Mouse (Mus musculus): ENCODE measurements around the gene Olfr1042. TPM values are rescaled to one million over a fixed set of nuclear protein-coding genes. Genes with fewer than 3 reads are reported as not detected.
"Not testable (repeated sequence)": the region's sequence is repeated elsewhere in the genome, so short reads cannot be mapped to it uniquely, and the experiment has no call there.

Olfr1042 gene
- total RNA-seq (2021), result not detected

GRCm38 (mm10) chr2:86161738-86162137, at the start of gene Olfr1042:
TSS of gene Olfr1042 (minus strand) at chr2:86161838.
- DNase-seq (ENCODE audit: low spot score in 2 of 2), result no peak
- intact Hi-C loops (cut with DNase I), result no loop called here

GRCm38 (mm10) chr2:86202909-86203308, 41.3 kb upstream of the Olfr1042 start, which contains the start of gene Olfr1045:
TSS of gene Olfr1045 (minus strand) at chr2:86203009.
- DNase-seq (ENCODE audit: low spot score in 2 of 2), result no peak

GRCm38 (mm10) chr2:86195863-86196262, 34.2 kb upstream of the Olfr1042 start:
- DNase-seq (ENCODE audit: low spot score in 2 of 2), result no peak
- intact Hi-C loops (cut with DNase I), result no loop called here

More at GRCm38 (mm10) chr2:86202909-86203308, 41.3 kb upstream of the Olfr1042 start, which contains the start of gene Olfr1045:
- intact Hi-C loops (cut with DNase I), result no loop called here

- DNase-seq (ENCODE audit: low spot score in 2 of 2), result no peak
- intact Hi-C loops (cut with DNase I), result no loop called here
These were observed 23.9 kb upstream of the Olfr1042 start, which contains the start of gene Olfr52 for GRCm38 (mm10) chr2:86185583-86185982. TSS of gene Olfr52 (minus strand) at chr2:86185683.

- DNase-seq (ENCODE audit: low spot score in 2 of 2), result no peak
- intact Hi-C loops (cut with DNase I), result no loop called here
These were observed 18.3 kb upstream of the Olfr1042 start for GRCm38 (mm10) chr2:86179950-86180349.

GRCm38 (mm10) chr2:86177720-86178119, 16.1 kb upstream of the Olfr1042 start, which contains the start of gene Olfr1044:
TSS of gene Olfr1044 (minus strand) at chr2:86177820.
- intact Hi-C loops (cut with DNase I), result no loop called here
- no peak for DNase-seq (ENCODE audit: low spot score in 2 of 2)

- intact Hi-C loops (cut with DNase I); DNase-seq (ENCODE audit: low spot score in 2 of 2): not testable (repeated sequence)
These were observed 13.8 kb upstream of the Olfr1042 start for GRCm38 (mm10) chr2:86175422-86175821.

- no peak for DNase-seq (ENCODE audit: low spot score in 2 of 2)
- intact Hi-C loops (cut with DNase I), result no loop called here
These were observed 5.8 kb upstream of the Olfr1042 start, which contains the start of gene Olfr1043 for GRCm38 (mm10) chr2:86167422-86167821. TSS of gene Olfr1043 (minus strand) at chr2:86167522.

GRCm38 (mm10) chr2:86146632-86147031, 15.0 kb downstream of the Olfr1042 start, which contains the start of gene Olfr1040:
TSS of gene Olfr1040 (minus strand) at chr2:86146732.
- intact Hi-C loops (cut with DNase I), result no loop called here
- no peak for DNase-seq (ENCODE audit: low spot score in 2 of 2)

GRCm38 (mm10) chr2:86135828-86136227, 25.8 kb downstream of the Olfr1042 start, which contains the start of gene Olfr1039:
TSS of gene Olfr1039 (minus strand) at chr2:86135928.
- intact Hi-C loops (cut with DNase I), result no loop called here
- no peak for DNase-seq (ENCODE audit: low spot score in 2 of 2)

Other genes starting within 250 kb of the Olfr1042 start
- gene Olfr1025-ps1, start 246.6 kb downstream of the Olfr1042 start, total RNA-seq (2021), result not detected
- gene Olfr1026, start 240.3 kb downstream of the Olfr1042 start, total RNA-seq (2021), result not detected
- not detected for gene Olfr1028, start 211.4 kb downstream of the Olfr1042 start, total RNA-seq (2021)
- gene Olfr1029, start 187.9 kb downstream of the Olfr1042 start, total RNA-seq (2021), result not detected
- not detected for gene Olfr1030, start 182.6 kb downstream of the Olfr1042 start, total RNA-seq (2021)
- gene Olfr1031, start 171.5 kb downstream of the Olfr1042 start, total RNA-seq (2021), result not detected
- gene Olfr1032, start 156.3 kb downstream of the Olfr1042 start, total RNA-seq (2021), result not detected
- not detected for gene Olfr1033, start 141.2 kb downstream of the Olfr1042 start, total RNA-seq (2021)
- not detected for gene Olfr1034, start 116.0 kb downstream of the Olfr1042 start, total RNA-seq (2021)
- gene Olfr1036, start 87.8 kb downstream of the Olfr1042 start, total RNA-seq (2021), result not detected
- gene Olfr1037, start 74.5 kb downstream of the Olfr1042 start, total RNA-seq (2021), result not detected
- gene Olfr1039, start 25.9 kb downstream of the Olfr1042 start, total RNA-seq (2021), result not detected
- gene Olfr1040, start 15.1 kb downstream of the Olfr1042 start, total RNA-seq (2021), result not detected
- not detected for gene Olfr1043, start 5.7 kb upstream of the Olfr1042 start, total RNA-seq (2021)
- gene Olfr1044, start 16.0 kb upstream of the Olfr1042 start, total RNA-seq (2021), result not detected
- not detected for gene Olfr52, start 23.8 kb upstream of the Olfr1042 start, total RNA-seq (2021)
- gene Olfr1045, start 41.2 kb upstream of the Olfr1042 start, total RNA-seq (2021), result not detected
- gene Olfr1046, start 57.5 kb upstream of the Olfr1042 start, total RNA-seq (2021), result not detected
- gene Olfr1047, start 69.6 kb upstream of the Olfr1042 start, total RNA-seq (2021), result not detected
- not detected for gene Olfr1048, start 78.5 kb upstream of the Olfr1042 start, total RNA-seq (2021)
- not detected for gene Olfr1049, start 96.5 kb upstream of the Olfr1042 start, total RNA-seq (2021)
- not detected for gene Olfr1051, start 117.2 kb upstream of the Olfr1042 start, total RNA-seq (2021)
- gene Olfr1052, start 130.6 kb upstream of the Olfr1042 start, total RNA-seq (2021), result not detected
- not detected for gene Olfr1053, start 153.4 kb upstream of the Olfr1042 start, total RNA-seq (2021)
- gene Olfr1054, start 173.6 kb upstream of the Olfr1042 start, total RNA-seq (2021), result not detected
- gene Olfr1055, start 188.4 kb upstream of the Olfr1042 start, total RNA-seq (2021), result not detected
- gene Olfr1056, start 200.6 kb upstream of the Olfr1042 start, total RNA-seq (2021), result not detected
- gene Olfr1057, start 216.6 kb upstream of the Olfr1042 start, total RNA-seq (2021), result not detected
- gene Olfr1058, start 226.7 kb upstream of the Olfr1042 start, total RNA-seq (2021), result not detected